Mouse (Mus musculus) layer of hippocampus, adult 8-10 months (tissue): ENCODE data around the gene Tceal9. TPM values are rescaled to one million over a fixed set of nuclear protein-coding genes. Genes with fewer than 3 reads are reported as not detected.
A peak's percentile ranks its signal among the peaks of the same experiment; 100 is the strongest.
"Not testable (repeated sequence)": the region's sequence is repeated elsewhere in the genome, so short reads cannot be mapped to it uniquely, and the experiment has no call there.

Experiments
- DNase-seq, 2 experiments: peaks; one replicate each; pipeline ENCODE4 v3.0.0; 2022; ENCODE audit warnings: low spot score in 2 of 2
- total RNA-seq, 4 experiments: library from RNA; stranded (reverse); gene quantifications; 2 replicates each; pipeline ENCODE4 v1.2.4; 2022

The Tceal9 gene
- 10 to 100 TPM; 94.0 to 97.6 (median 95.5) TPM for total RNA-seq

GRCm38 (mm10) chrX:136244574-136245229, at the start of gene Tceal9:
Gene Tceal9 (plus strand): TSS chrX:136245079.
- DNase-seq, result peak; percentile 59

GRCm38 (mm10) chrX:136195193-136195944, 49.5 kb upstream of the Tceal9 start:
- DNase-seq, result no peak

GRCm38 (mm10) chrX:136196873-136197272, 48.0 kb upstream of the Tceal9 start:
- DNase-seq, result no peak

- DNase-seq, result no peak
These were observed 41.6 kb upstream of the Tceal9 start for GRCm38 (mm10) chrX:136203257-136203656.

GRCm38 (mm10) chrX:136203664-136204066, 41.2 kb upstream of the Tceal9 start, which contains the start of gene Tceal5:
Gene Tceal5 (minus strand): TSS chrX:136203876.
- peak; percentile 36 to 51 for DNase-seq

GRCm38 (mm10) chrX:136204406-136204805, 40.5 kb upstream of the Tceal9 start:
- DNase-seq, result no peak

- no peak for DNase-seq
These were observed 31.5 kb upstream of the Tceal9 start for GRCm38 (mm10) chrX:136213396-136213795.

GRCm38 (mm10) chrX:136214729-136215677, 29.9 kb upstream of the Tceal9 start, which contains the start of the genes Tceal7 and Bex1:
Gene Tceal7 (plus strand): TSS chrX:136214779.
Gene Bex1 (minus strand): TSS chrX:136215513.
- not testable (repeated sequence) for DNase-seq

GRCm38 (mm10) chrX:136216303-136216702, 28.6 kb upstream of the Tceal9 start:
- DNase-seq, result no peak

GRCm38 (mm10) chrX:136223714-136224113, 21.2 kb upstream of the Tceal9 start:
- no peak for DNase-seq

- no peak for DNase-seq
These were observed 17.1 kb upstream of the Tceal9 start for GRCm38 (mm10) chrX:136227768-136228167.

GRCm38 (mm10) chrX:136238118-136238517, 6.8 kb upstream of the Tceal9 start:
- peak in 1 of 2 experiments; percentile 36 for DNase-seq

GRCm38 (mm10) chrX:136243181-136243580, 1.7 kb upstream of the Tceal9 start:
- DNase-seq, result no peak

- no peak for DNase-seq
These were observed 717 bp downstream of the Tceal9 start for GRCm38 (mm10) chrX:136245521-136246071.

- no peak for DNase-seq
These were observed 3.9 kb downstream of the Tceal9 start for GRCm38 (mm10) chrX:136248811-136249210.

- no peak for DNase-seq
These were observed 4.8 kb downstream of the Tceal9 start for GRCm38 (mm10) chrX:136249671-136250070.

- DNase-seq, result no peak
These were observed 7.3 kb downstream of the Tceal9 start for GRCm38 (mm10) chrX:136252023-136252729.

GRCm38 (mm10) chrX:136267720-136268119, 22.8 kb downstream of the Tceal9 start:
- DNase-seq, result no peak

GRCm38 (mm10) chrX:136268173-136268572, 23.3 kb downstream of the Tceal9 start:
- DNase-seq, result no peak

- DNase-seq, result peak; percentile 31 to 46
These were observed 25.0 kb downstream of the Tceal9 start, which contains the start of gene Bex3 for GRCm38 (mm10) chrX:136269743-136270392. Gene Bex3 (plus strand): TSS chrX:136270253.
